Mouse (Mus musculus) embryonic facial prominence, embryonic 12.5 days (tissue): ENCODE data around the gene Myl4. TPM values are rescaled to one million over a fixed set of nuclear protein-coding genes. Genes with fewer than 3 reads are reported as not detected.
"Not testable (repeated sequence)": the region's sequence is repeated elsewhere in the genome, so short reads cannot be mapped to it uniquely, and the experiment has no call there.

Experiments
- ATAC-seq: fragments of 200-750 bp; cut with Nextera tagmentation; 2 replicates; pipeline ENCODE4 v1.8.0; 2017; ENCODE audit not compliant: insufficient number of reproducible peaks, insufficient read depth, low FRiP score, low TSS enrichment
- H3K27ac ChIP-seq: fragments of 300-500 bp; sonication (generic); 2 replicates; pipeline ENCODE4 v1.5.1; 2016; ENCODE audit warnings: mild to moderate bottlenecking
- H3K27me3 ChIP-seq: fragments of 300-500 bp; sonication (generic); 2 replicates; pipeline ENCODE4 v1.6.1; 2016; ENCODE audit warnings: mild to moderate bottlenecking, moderate library complexity
- H3K36me3 ChIP-seq: fragments of 300-500 bp; sonication (generic); 2 replicates; pipeline ENCODE4 v1.6.1; 2016; ENCODE audit warnings: mild to moderate bottlenecking
- H3K4me1 ChIP-seq: fragments of 300-500 bp; sonication (generic); 2 replicates; pipeline ENCODE4 v1.6.1; 2016
- H3K4me2 ChIP-seq: fragments of 300-500 bp; sonication (generic); replicated peaks from 2 replicates; pipeline ENCODE4 v1.6.1; 2016; ENCODE audit warnings: mild to moderate bottlenecking, moderate library complexity
- H3K4me3 ChIP-seq: fragments of 300-500 bp; sonication (generic); 2 replicates; pipeline ENCODE4 v1.5.1; 2016; ENCODE audit warnings: mild to moderate bottlenecking
- H3K9ac ChIP-seq: fragments of 300-500 bp; sonication (generic); 2 replicates; pipeline ENCODE4 v1.6.1; 2016; ENCODE audit warnings: mild to moderate bottlenecking, moderate library complexity
- H3K9me3 ChIP-seq: fragments of 300-500 bp; sonication (generic); 2 replicates; pipeline ENCODE4 v1.6.1; 2016; ENCODE audit warnings: mild to moderate bottlenecking, moderate library complexity
- WGBS: fragments of 180-500 bp; shearing (Covaris S2); methylation state at CpG from one replicate; pipeline ENCODE4 v1.1.7; 2016; 5-methylcytosine and 5-hydroxymethylcytosine counted together
- polyA plus RNA-seq: library from polyadenylated mRNA; unstranded; fragments of >200 nt; fragmentation: Nextera tagmentation; extraction: Ambion mirVana; gene quantifications from 2 replicates; pipeline ENCODE4 v1.2.1, GENCODE M21; 2016

The Myl4 gene
- polyA plus RNA-seq, 1 experiment from 2014 or later: 35.4 TPM

DNA sequence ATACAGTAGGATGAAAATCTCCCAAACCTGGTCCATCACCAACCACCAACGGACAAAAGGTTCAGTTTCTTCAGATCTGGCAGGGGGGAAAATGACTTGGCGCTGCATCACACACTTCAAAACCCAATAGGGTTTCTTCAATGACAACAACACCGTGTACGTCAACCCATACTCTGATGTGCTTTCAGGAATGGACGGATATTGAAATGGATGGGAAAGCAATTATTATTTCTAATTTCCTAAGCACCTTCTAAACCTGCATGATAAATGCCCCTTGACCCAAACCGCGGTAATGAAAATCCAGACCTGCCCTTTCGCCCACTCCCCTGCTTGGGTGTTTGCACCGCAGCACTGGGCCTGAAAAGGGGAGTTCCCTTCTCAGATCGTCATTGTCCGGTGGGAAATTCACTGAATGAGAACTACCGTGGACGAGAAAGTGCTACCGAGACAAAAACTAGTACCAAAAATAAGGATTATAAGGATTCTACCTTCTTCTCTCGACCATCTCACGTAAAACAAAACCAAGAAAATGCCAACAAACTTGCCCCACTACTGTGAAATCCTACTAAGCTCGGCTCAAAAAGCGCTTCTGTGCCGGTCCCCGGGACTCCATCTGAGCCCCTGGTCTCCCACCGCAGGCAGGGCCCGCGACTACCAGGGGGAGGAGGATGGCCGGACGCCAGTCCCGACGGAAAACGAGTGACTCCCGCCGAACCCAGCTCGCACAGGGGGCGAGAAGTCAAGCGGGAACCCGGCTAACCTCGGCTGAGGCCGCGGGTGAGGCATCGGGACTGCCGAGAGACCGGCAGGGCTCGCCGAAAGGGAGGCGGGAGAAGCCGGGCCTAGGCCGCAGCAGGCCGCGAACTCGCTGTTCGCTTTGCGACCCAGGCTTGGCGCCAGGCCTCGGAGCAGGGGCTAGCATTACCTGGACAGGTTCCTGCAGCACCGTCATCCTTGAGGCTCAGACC lies 741 bp upstream of the Myl4 start:
- H3K36me3 ChIP-seq: 0 out of 2 replicates have a peak, but pooled peaks cover 7% of the 10 kb centered on the region
- peak overlapping the region; percentile 64 for H3K4me2 ChIP-seq
- no peaks in the 10 kb centered on the region for H3K27me3 ChIP-seq
- H3K9ac ChIP-seq: peak overlapping the region; percentile 98
- H3K9me3 ChIP-seq: no peaks in the 10 kb centered on the region
- H3K27ac ChIP-seq: peak overlapping the region; percentile 92
- WGBS: under 1% methylated on average over 53 of the region's 53 CpGs
- H3K4me1 ChIP-seq: peaks cover 10% of the 10 kb centered on the region; the same call in 1 of the 2 replicates
- peak overlapping the region; percentile 92 for H3K4me3 ChIP-seq
- ATAC-seq: peak; percentile 80

DNA sequence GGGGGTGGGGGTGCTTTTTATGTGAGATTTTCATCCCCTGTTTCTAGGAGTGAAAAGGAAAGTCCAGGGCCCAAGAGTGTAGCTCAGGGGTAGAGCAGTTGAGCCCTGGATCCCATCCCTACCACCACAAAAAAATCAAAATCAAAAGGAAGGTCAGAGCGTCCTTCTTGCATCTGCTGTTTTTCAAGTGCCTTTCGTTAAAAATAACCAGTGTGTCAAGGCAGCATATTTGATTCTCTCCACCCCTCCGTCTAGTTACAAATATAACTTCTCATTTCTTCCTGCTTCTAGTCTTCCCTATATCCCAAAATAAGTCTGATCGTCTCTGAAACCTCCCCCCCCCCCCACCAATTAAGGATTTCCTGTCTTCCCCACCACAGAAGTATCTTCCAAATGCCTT lies 7.6 kb downstream of the Myl4 start:
- WGBS: 73% methylated on average over 4 of the region's 4 CpGs
- Histone ChIP-seq H3K27ac (no peak overlapping the region), H3K4me1 (no peaks in the 10 kb centered on the region), H3K9ac (no peak overlapping the region), H3K36me3 (no peaks in the 10 kb centered on the region), H3K27me3 (no peaks in the 10 kb centered on the region), H3K9me3 (no peaks in the 10 kb centered on the region), H3K4me3 (no peak overlapping the region), H3K4me2 (no peak overlapping the region)
- ATAC-seq: no peak

GRCm38 (mm10) chr11:104558651-104559403 lies 8.4 kb downstream of the Myl4 start:
- H3K4me3 ChIP-seq: no peak overlapping the region
- no peak for ATAC-seq
- H3K4me1 ChIP-seq: no peaks in the 10 kb centered on the region
- no peak overlapping the region for H3K27ac ChIP-seq
- H3K27me3 ChIP-seq: no peaks in the 10 kb centered on the region
- no peak overlapping the region for H3K9ac ChIP-seq
- WGBS: 67% methylated on average over 4 of the region's 4 CpGs
- no peak overlapping the region for H3K4me2 ChIP-seq
- no peaks in the 10 kb centered on the region for H3K9me3 ChIP-seq
- no peaks in the 10 kb centered on the region for H3K36me3 ChIP-seq

DNA sequence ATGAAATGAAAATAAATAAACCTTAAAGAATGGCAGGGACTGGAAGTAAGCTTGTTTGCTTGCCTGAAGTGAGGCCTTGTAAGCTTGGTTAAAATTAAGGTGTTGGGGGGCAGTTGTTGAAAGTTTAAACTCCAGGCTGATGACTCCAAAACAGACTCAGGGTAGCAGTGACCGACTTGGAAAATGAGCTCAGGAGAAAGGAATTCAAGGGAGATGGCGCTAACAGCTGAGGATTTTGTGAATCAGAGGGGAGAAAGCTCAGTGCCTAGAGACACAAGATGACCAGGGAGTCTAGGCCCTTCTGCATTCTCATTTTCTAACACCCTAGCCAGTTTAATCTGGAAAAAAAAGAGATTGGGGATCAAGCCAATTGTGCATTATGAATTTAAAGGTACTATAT lies 10.5 kb downstream of the Myl4 start:
- Histone ChIP-seq H3K4me1 (no peaks in the 10 kb centered on the region), H3K27ac (no peak overlapping the region), H3K27me3 (no peaks in the 10 kb centered on the region), H3K4me2 (no peak overlapping the region), H3K9me3 (no peaks in the 10 kb centered on the region), H3K36me3 (no peaks in the 10 kb centered on the region), H3K4me3 (no peak overlapping the region), H3K9ac (no peak overlapping the region)
- WGBS: 51% methylated on average over 2 of the region's 2 CpGs
- ATAC-seq: no peak

GRCm38 (mm10) chr11:104563496-104563895 lies 13.0 kb downstream of the Myl4 start:
- Histone ChIP-seq H3K27ac (no peak overlapping the region), H3K4me2 (no peak overlapping the region), H3K4me3 (no peak overlapping the region), H3K36me3 (no peaks in the 10 kb centered on the region), H3K4me1 (no peaks in the 10 kb centered on the region), H3K9ac (no peak overlapping the region), H3K27me3 (no peaks in the 10 kb centered on the region), H3K9me3 (no peaks in the 10 kb centered on the region)
- ATAC-seq: no peak
- 67% methylated on average over 1 of the region's 1 CpGs for WGBS

DNA sequence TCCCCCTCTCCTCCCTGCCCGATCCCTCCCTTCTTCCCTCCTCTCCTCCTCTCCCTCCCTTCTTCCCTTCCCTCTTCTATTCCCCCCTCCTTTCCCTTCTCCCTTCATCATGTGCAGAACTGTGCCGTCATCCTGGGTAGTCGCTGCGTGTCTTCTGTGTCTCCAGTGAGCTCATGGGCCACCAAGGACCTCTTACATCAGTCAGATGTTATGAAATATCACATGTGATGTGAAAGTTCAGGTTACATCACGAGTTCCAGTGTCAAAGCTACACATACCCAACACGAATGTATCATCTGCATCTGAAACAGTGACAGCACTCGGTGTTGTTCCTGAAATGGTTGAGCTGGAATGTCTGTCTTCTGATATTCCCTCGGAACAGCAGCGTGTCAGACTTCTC lies 14.7 kb downstream of the Myl4 start:
- Histone ChIP-seq H3K27me3 (no peaks in the 10 kb centered on the region), H3K9me3 (no peaks in the 10 kb centered on the region), H3K9ac (no peak overlapping the region), H3K36me3 (no peaks in the 10 kb centered on the region), H3K4me2 (no peak overlapping the region), H3K4me3 (no peak overlapping the region), H3K27ac (no peak overlapping the region), H3K4me1 (no peaks in the 10 kb centered on the region)
- WGBS: 77% methylated on average over 9 of the region's 9 CpGs
- no peak for ATAC-seq

GRCm38 (mm10) chr11:104566097-104566496 lies 15.6 kb downstream of the Myl4 start:
- no peaks in the 10 kb centered on the region for H3K4me1 ChIP-seq
- 77% methylated on average over 6 of the region's 6 CpGs for WGBS
- no peak overlapping the region for H3K4me2 ChIP-seq
- H3K9me3 ChIP-seq: no peaks in the 10 kb centered on the region
- ATAC-seq: no peak
- no peaks in the 10 kb centered on the region for H3K27me3 ChIP-seq
- no peak overlapping the region for H3K27ac ChIP-seq
- no peaks in the 10 kb centered on the region for H3K36me3 ChIP-seq
- no peak overlapping the region for H3K4me3 ChIP-seq
- H3K9ac ChIP-seq: no peak overlapping the region

GRCm38 (mm10) chr11:104566796-104567195 lies 16.3 kb downstream of the Myl4 start:
- H3K36me3 ChIP-seq: no peaks in the 10 kb centered on the region
- H3K9ac ChIP-seq: no peak overlapping the region
- no peak for ATAC-seq
- H3K4me3 ChIP-seq: no peak overlapping the region
- H3K27me3 ChIP-seq: 0 out of 2 replicates have a peak, but pooled peaks cover 4% of the 10 kb centered on the region
- H3K27ac ChIP-seq: no peak overlapping the region
- H3K4me2 ChIP-seq: no peak overlapping the region
- no peaks in the 10 kb centered on the region for H3K9me3 ChIP-seq
- H3K4me1 ChIP-seq: no peaks in the 10 kb centered on the region
- WGBS: 75% methylated on average over 2 of the region's 2 CpGs

DNA sequence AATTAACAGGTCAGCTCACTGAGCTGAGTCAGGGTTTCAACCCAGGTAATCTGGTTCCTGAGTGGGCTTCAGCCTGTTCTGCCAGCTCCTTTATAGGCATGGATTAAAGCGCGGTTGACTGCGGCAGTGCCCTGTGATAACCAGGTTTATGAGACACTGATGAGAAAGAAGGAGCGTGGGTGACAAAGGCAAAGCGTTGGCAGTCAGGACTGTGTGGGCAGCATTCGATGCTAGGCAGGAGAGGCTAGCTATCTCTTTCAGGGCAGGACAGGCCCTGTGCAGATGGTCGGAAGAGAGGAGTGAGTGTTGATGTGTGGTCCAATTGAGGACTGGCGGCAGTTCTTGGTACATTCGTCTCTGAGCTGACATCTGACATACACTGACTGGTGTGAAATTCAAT lies 17.3 kb downstream of the Myl4 start:
- Histone ChIP-seq H3K9ac (no peak overlapping the region), H3K4me3 (no peak overlapping the region), H3K4me1 (no peaks in the 10 kb centered on the region), H3K36me3 (no peaks in the 10 kb centered on the region), H3K9me3 (no peaks in the 10 kb centered on the region), H3K27me3 (peaks cover 4% of the 10 kb centered on the region; the same call in 1 of the 2 replicates), H3K4me2 (no peak overlapping the region), H3K27ac (no peak overlapping the region)
- 81% methylated on average over 9 of the region's 9 CpGs for WGBS
- no peak for ATAC-seq

DNA sequence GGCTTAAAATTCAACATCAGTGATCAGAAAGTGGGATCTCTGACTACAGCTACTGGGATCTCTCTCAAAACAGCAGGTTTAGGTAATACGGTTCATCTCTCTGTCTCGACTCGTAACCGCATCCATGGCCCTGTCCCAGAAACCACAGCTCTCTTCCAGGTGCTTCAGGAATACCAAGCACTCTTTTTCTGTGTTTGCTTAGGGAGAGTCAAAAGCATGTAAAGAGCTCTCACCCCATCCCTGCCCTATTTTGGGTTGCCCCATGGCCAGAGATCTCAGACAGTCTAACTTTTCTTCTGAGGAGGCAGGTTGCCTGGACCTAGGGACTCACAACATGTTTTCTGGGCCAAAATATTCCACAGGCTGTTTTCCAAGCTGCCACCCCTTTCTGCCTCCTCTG lies 17.9 kb downstream of the Myl4 start:
- H3K4me3 ChIP-seq: no peak overlapping the region
- H3K27me3 ChIP-seq: peaks cover 4% of the 10 kb centered on the region; the same call in 1 of the 2 replicates
- WGBS: 92% methylated on average over 4 of the region's 4 CpGs
- no peak overlapping the region for H3K27ac ChIP-seq
- H3K36me3 ChIP-seq: no peaks in the 10 kb centered on the region
- H3K4me1 ChIP-seq: no peaks in the 10 kb centered on the region
- ATAC-seq: no peak
- no peaks in the 10 kb centered on the region for H3K9me3 ChIP-seq
- no peak overlapping the region for H3K4me2 ChIP-seq
- H3K9ac ChIP-seq: no peak overlapping the region

DNA sequence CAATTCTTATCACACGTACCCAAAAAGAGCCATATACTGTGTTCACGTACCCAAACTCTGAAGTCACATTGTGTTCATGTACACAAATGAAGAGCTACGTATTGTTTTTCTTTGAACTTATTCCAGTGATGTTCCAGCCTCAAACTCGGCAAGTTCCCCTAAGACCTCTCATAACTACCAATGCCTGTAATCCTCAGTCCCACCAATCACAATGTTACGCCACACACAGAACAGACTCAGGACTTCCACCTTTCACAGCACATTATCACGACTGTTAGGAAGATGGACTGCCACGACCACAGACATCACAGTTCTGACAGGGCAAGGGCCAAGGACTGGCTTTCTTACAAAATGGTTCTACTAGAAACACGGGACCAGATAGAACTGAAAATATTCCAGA lies 20.1 kb downstream of the Myl4 start:
- WGBS: 84% methylated on average over 8 of the region's 8 CpGs
- not testable (repeated sequence) for H3K27me3 ChIP-seq, H3K27ac ChIP-seq, ATAC-seq, H3K36me3 ChIP-seq, H3K9ac ChIP-seq, H3K9me3 ChIP-seq, H3K4me3 ChIP-seq, H3K4me2 ChIP-seq, H3K4me1 ChIP-seq

DNA sequence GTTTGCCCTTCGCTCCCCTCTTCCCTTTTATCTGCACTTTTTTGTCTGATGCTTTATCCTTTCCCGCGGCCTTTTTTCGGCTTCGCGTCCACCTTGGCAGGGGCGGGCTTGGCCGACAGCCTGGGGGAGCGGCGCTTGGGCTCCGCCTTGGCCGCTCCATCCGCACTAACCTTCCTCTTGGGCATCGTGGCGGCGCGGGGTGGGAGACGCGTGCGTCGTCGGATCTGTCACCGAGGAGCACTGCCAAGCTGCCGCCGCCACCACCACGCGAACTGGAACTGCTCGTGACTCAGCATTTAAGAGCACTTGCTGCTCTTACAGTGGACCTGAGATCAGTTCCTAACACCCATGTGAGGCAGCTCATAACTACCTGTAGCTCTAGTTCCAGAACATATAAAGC lies 20.9 kb downstream of the Myl4 start:
- not testable (repeated sequence) for H3K27me3 ChIP-seq, H3K4me1 ChIP-seq, ATAC-seq, H3K36me3 ChIP-seq, H3K9me3 ChIP-seq, H3K27ac ChIP-seq
- peak overlapping the region; percentile 64 for H3K4me2 ChIP-seq
- H3K4me3 ChIP-seq: peak overlapping the region; percentile 31
- peak overlapping the region; percentile 36 for H3K9ac ChIP-seq
- WGBS: 1% methylated on average over 28 of the region's 28 CpGs
